Mouse (Mus musculus): ENCODE measurements around the gene Slit3.

- no peak for TF ChIP-seq GATA1 (IDR thresholded peaks at IDR 0.05; ENCODE audit: borderline replicate concordance, low read length)
- TF ChIP-seq FLI1 (IDR thresholded peaks at IDR 0.05; ENCODE audit: low read length) = no peak
These were observed 120.4 kb downstream of the Slit3 start for GRCm38 (mm10) chr11:35241379-35241778.
